Mouse (Mus musculus) C2C12 (cell line): ENCODE data around the gene Rplp2. TPM values are rescaled to one million over a fixed set of nuclear protein-coding genes. Genes with fewer than 3 reads are reported as not detected.

Experiments
- H3K27me3 ChIP-seq: one replicate; pipeline ENCODE4 v1.6.1; 2011; ENCODE audit not compliant: control insufficient read depth, insufficient read depth, insufficient read length
- H3K36me3 ChIP-seq: one replicate; pipeline ENCODE4 v1.6.1; 2011; ENCODE audit not compliant: control insufficient read depth, insufficient read depth
- H3K4me3 ChIP-seq: one replicate; pipeline ENCODE4 v1.5.1; 2011; ENCODE audit warnings: mild to moderate bottlenecking, control low read depth; ENCODE audit not compliant: poor library complexity, insufficient read depth, severe bottlenecking
- H3K79me2 ChIP-seq: one replicate; pipeline ENCODE4 v1.6.1; 2011; ENCODE audit not compliant: control insufficient read depth, insufficient read depth
- H3K79me3 ChIP-seq: one replicate; pipeline ENCODE4 v1.6.1; 2011; ENCODE audit warnings: low read depth, control low read depth
- H3ac ChIP-seq: one replicate; pipeline ENCODE3; 2011; ENCODE audit warnings: low read depth; ENCODE audit not compliant: control insufficient read depth, insufficient read length
- CEBPB ChIP-seq: IDR thresholded peaks from one replicate; pipeline ENCODE4 v1.6.1; 2011; ENCODE audit warnings: low read depth, mild to moderate bottlenecking, control low read depth, moderate library complexity
- CTCF ChIP-seq: IDR thresholded peaks from one replicate; pipeline ENCODE4 v1.5.1; 2011; ENCODE audit not compliant: control insufficient read depth, insufficient read depth, insufficient read length
- FOSL1 ChIP-seq: IDR thresholded peaks from one replicate; pipeline ENCODE4 v1.8.0; 2011; ENCODE audit warnings: mild to moderate bottlenecking, low read length; ENCODE audit not compliant: poor library complexity, insufficient read depth, severe bottlenecking
- MAX ChIP-seq: IDR thresholded peaks from one replicate; pipeline ENCODE4 v1.6.1; 2011; ENCODE audit warnings: mild to moderate bottlenecking, control low read depth
- MYOD1 ChIP-seq: IDR thresholded peaks from one replicate; pipeline ENCODE4 v1.6.1; 2011; ENCODE audit warnings: low read depth; ENCODE audit not compliant: control insufficient read depth, insufficient read length
- MYOG ChIP-seq: IDR thresholded peaks from one replicate; pipeline ENCODE4 v1.6.1; 2011; ENCODE audit not compliant: control insufficient read depth, insufficient read length; ENCODE audit errors: extremely low read depth
- USF1 ChIP-seq: IDR thresholded peaks from one replicate; pipeline ENCODE4 v1.6.1; 2011; ENCODE audit warnings: low read depth, mild to moderate bottlenecking, control low read depth, moderate library complexity
- polyA plus RNA-seq: library from polyadenylated mRNA; unstranded; fragments of >200 nt; fragmentation: generic; extraction: Trizol; gene quantifications from one replicate; pipeline ENCODE4 v1.2.1, GENCODE M21; 2012; ENCODE audit warnings: missing spikeins

The Rplp2 gene
- polyA plus RNA-seq, 1 experiment, result 4,785 TPM

DNA sequence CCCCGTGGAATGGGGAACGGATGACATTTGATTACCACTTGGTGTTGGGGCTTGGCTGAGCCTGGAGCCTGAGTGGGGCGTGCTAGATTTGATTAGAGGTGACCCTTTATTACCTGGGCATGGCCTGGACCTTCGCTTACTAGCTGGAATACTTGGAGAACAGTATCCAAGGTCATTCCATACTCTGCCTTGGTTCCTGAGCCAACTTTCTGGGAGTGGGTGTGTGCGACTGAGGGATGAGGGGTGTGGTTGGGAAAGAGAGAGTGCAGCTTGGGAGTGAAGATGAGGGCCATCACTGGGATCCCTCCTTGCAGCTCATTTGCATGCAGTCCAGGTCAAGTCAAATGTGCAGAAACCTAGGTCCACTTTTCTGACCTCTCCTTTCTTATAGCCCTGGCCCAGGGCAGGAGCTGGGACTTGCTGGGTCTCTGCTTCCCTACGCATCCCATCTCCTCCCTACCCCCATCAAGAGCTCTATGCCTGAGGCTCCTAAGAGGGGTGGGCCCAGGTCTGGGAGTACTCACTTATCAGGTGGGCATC lies 36.0 kb downstream of the Rplp2 start:
- peaks cover 80% of the 10 kb centered on the region for H3K79me2 ChIP-seq
- no peak overlapping the region for H3ac ChIP-seq
- peaks cover 57% of the 10 kb centered on the region for H3K79me3 ChIP-seq
- peaks cover 27% of the 10 kb centered on the region for H3K36me3 ChIP-seq
- no peak overlapping the region for H3K4me3 ChIP-seq
- TF ChIP-seq MYOD1, result no peak
- no peak for TF ChIP-seq CTCF
- TF ChIP-seq USF1, result no peak
- no peak for TF ChIP-seq MYOG
- no peak for TF ChIP-seq FOSL1
- no peak for TF ChIP-seq CEBPB
- TF ChIP-seq MAX, result no peak
- H3K27me3 ChIP-seq, result no peaks in the 10 kb centered on the region

DNA sequence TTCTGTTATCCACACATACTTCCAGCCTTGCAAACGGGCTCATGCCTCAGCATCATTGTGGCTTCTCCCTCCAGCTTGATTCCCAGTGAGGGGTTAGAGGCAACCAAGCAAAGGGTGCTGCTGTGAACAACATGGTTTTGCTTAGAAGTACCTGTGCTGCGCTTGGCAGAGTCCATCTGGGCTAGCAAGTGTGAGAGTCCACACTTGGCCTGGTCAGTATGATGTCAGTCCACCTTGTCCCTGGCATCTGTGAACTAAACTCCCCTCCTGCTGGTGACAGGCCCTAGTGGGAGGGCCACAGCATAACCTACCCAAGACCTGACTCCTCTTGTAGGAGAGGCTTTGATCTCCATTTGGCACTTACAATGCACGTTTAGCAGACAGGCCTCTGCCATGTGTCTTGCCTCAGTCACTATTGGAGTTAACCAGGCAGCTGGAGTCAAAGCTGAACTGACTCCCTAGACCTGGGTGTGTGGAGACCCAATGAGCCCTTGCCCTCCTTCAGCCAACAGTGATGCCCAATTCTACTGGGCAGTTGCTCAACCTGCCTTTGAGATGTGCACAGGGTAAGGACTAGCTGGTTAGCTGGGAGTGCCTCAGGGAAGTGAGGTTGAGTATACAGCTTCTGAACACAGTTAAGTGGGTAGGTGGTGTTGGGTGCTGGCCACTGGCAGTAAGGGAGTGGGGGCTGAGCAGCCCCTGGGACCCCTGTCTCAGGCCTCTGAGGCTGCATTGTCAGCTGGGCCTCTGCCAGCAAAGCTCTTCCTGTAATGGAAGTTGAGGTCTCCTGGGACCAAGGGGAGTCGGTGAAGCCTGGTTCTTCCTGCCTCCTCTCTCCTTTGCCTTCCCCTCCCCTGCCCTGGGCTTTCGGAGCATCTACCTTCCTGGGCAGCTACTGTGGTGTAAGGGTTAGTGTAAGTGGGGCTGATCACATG lies 37.3 kb downstream of the Rplp2 start:
- Histone ChIP-seq H3K79me3 (peaks cover 49% of the 10 kb centered on the region), H3K4me3 (no peak overlapping the region), H3K36me3 (peaks cover 35% of the 10 kb centered on the region), H3K79me2 (peaks cover 68% of the 10 kb centered on the region), H3K27me3 (no peaks in the 10 kb centered on the region), H3ac (no peak overlapping the region)
- TF ChIP-seq CEBPB, result no peak
- TF ChIP-seq MAX, result no peak
- TF ChIP-seq MYOD1, result no peak
- TF ChIP-seq FOSL1, result no peak
- no peak for TF ChIP-seq CTCF
- no peak for TF ChIP-seq MYOG
- no peak for TF ChIP-seq USF1

DNA sequence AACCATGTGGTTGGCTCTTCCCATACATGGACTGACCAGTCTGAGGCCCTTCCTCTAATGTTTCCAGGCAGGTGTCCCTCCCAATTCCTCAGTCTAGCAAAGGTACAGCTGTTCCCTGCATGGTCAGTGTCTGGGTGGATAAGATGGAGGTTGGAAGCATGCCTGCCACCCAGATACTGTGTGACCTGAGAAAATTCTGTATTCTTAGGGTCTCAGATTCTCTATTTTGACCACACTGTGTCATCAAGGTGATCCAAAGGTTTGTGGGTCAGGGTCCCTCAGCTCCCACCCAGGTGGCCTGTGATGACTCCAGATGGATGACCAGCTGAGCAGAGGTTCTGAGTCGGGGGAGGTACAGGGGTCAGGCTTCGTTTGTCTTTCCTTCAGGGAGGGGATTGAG lies 38.0 kb downstream of the Rplp2 start:
- H3K79me3 ChIP-seq, result peaks cover 42% of the 10 kb centered on the region

DNA sequence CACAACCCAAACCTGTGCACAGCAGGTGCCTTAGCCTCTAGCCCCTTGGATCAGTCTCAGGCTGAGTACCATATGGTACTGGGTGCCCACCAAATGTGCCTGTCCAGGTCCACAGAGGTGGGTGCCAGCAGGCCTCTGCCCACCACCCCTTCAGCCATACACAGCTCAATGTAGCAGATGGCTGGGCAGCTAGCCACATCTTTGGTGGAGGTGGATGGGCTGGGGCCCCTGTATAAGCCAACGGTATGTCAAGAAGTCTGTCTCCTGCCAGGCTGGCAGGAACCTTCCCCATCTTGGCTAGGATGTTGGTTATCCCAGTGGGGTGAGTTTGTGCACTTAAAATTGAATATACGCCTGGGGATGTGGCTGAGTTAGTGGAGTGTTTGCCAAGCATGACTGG lies 38.4 kb downstream of the Rplp2 start:
- Histone ChIP-seq H3K27me3 (no peaks in the 10 kb centered on the region), H3K36me3 (peaks cover 45% of the 10 kb centered on the region), H3ac (no peak overlapping the region), H3K4me3 (no peak overlapping the region), H3K79me3 (peaks cover 38% of the 10 kb centered on the region), H3K79me2 (peaks cover 56% of the 10 kb centered on the region)
- no peak for TF ChIP-seq CEBPB
- TF ChIP-seq USF1, result no peak
- no peak for TF ChIP-seq CTCF
- TF ChIP-seq MAX, result no peak
- no peak for TF ChIP-seq MYOD1
- no peak for TF ChIP-seq MYOG
- no peak for TF ChIP-seq FOSL1

More for the DNA sequence above, 38.0 kb downstream of the Rplp2 start:
- Histone ChIP-seq H3K36me3 (peaks cover 40% of the 10 kb centered on the region), H3K27me3 (no peaks in the 10 kb centered on the region), H3ac (no peak overlapping the region), H3K79me2 (peaks cover 60% of the 10 kb centered on the region), H3K4me3 (no peak overlapping the region)
- TF ChIP-seq MYOG (no peak), MYOD1 (no peak)

DNA sequence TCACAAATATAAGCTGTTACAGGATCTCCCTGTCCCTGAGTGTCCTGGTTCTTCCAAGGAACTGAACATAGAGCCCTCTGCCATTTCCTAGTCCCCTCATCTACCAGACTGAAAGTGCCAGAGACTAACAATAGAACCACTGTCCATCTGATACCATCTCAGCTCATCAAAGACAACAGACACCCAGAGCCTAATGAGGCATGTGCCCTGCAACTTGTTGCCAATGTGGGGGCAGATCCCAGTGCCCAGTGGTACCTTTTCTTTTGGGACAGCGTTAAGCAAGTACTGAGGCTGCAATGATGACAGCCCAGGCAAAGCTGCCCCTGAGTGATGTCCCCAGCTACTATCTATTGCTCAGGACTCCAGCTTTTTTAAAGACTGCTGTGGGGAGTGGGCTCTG lies 39.1 kb downstream of the Rplp2 start:
- Histone ChIP-seq H3K27me3 (no peaks in the 10 kb centered on the region), H3K79me3 (peaks cover 31% of the 10 kb centered on the region), H3K4me3 (no peak overlapping the region), H3K79me2 (peaks cover 50% of the 10 kb centered on the region), H3ac (no peak overlapping the region), H3K36me3 (peaks cover 51% of the 10 kb centered on the region)
- TF ChIP-seq CEBPB, result no peak
- TF ChIP-seq CTCF, result no peak
- no peak for TF ChIP-seq MAX
- TF ChIP-seq USF1, result no peak
- no peak for TF ChIP-seq MYOG
- TF ChIP-seq MYOD1, result no peak
- TF ChIP-seq FOSL1, result no peak
